In genomic region chr1:59204489-59204888, GRCm38 (mm10) we compare ENCODE assay signal across 26 mouse cellular contexts. TPM values are rescaled to one million over a fixed set of nuclear protein-coding genes. Genes with fewer than 3 reads are reported as not detected.
"Had no signal": no experiment of that assay in that cellular context is flagged by ENCODE, and none has a peak within 500 bp of the region (broad histone marks: within the 10 kb centered on the region; RNA-seq: fewer than 3 reads in every experiment).

No protein-coding gene starts in this region.

- H3K27me3 ChIP-seq: embryonic facial prominence, embryonic 12.5 days; embryonic facial prominence, embryonic 13.5 days; embryonic facial prominence, embryonic 15.5 days; forebrain, embryonic 12.5 days; forebrain, embryonic 13.5 days; forebrain, embryonic 15.5 days had no signal

- H3K4me2 ChIP-seq: embryonic facial prominence, embryonic 12.5 days; embryonic facial prominence, embryonic 13.5 days; embryonic facial prominence, embryonic 15.5 days; forebrain, embryonic 12.5 days; forebrain, embryonic 13.5 days; forebrain, embryonic 15.5 days had no signal

- H3K9me3 ChIP-seq: embryonic facial prominence, embryonic 10.5 days; embryonic facial prominence, embryonic 12.5 days; embryonic facial prominence, embryonic 13.5 days; embryonic facial prominence, embryonic 15.5 days; forebrain, embryonic 10.5 days; forebrain, embryonic 12.5 days; forebrain, embryonic 13.5 days; forebrain, embryonic 15.5 days; heart, embryonic 10.5 days had no signal

- H3K27ac ChIP-seq: embryonic facial prominence, embryonic 10.5 days; embryonic facial prominence, embryonic 12.5 days; embryonic facial prominence, embryonic 13.5 days; embryonic facial prominence, embryonic 15.5 days; forebrain, embryonic 10.5 days; forebrain, embryonic 12.5 days; forebrain, embryonic 13.5 days; forebrain, embryonic 15.5 days; gastrocnemius, adult 2 months; heart, adult 2 months; heart, embryonic 10.5 days had no signal

- H3K9ac ChIP-seq: embryonic facial prominence, embryonic 12.5 days; embryonic facial prominence, embryonic 13.5 days; embryonic facial prominence, embryonic 15.5 days; forebrain, embryonic 12.5 days; forebrain, embryonic 13.5 days; forebrain, embryonic 15.5 days; forebrain, postnatal 0 days had no signal

- DNase-seq: cerebellum, adult 9-11 months; cerebellum, postnatal 10 days; cerebellum, postnatal 14 days; cerebellum, postnatal 36 days; embryo, embryonic 11 days; forebrain, postnatal 0 days; gastrocnemius, adult 2 months; gastrocnemius, postnatal 10 days; gastrocnemius, postnatal 14 days; gastrocnemius, postnatal 25 days; gastrocnemius, postnatal 36 days; heart, adult 18-20 months; heart, adult 2 months had no signal

- H3K4me1 ChIP-seq: embryonic facial prominence, embryonic 10.5 days; embryonic facial prominence, embryonic 12.5 days; embryonic facial prominence, embryonic 13.5 days; embryonic facial prominence, embryonic 15.5 days; forebrain, embryonic 10.5 days; forebrain, embryonic 12.5 days; forebrain, embryonic 13.5 days; forebrain, embryonic 15.5 days; heart, embryonic 10.5 days had no signal

- H3K4me3 ChIP-seq: embryonic facial prominence, embryonic 10.5 days; embryonic facial prominence, embryonic 12.5 days; embryonic facial prominence, embryonic 13.5 days; embryonic facial prominence, embryonic 15.5 days; erythroblast, embryonic 14.5 days; forebrain, embryonic 10.5 days; forebrain, embryonic 12.5 days; forebrain, embryonic 13.5 days; forebrain, embryonic 15.5 days; gastrocnemius, adult 2 months; heart, adult 2 months; heart, embryonic 10.5 days had no signal

RNA-seq across cellular contexts. Expression of gene Mpp4, which starts 41.3 kb away (rescaled TPM):
- total RNA-seq: gastrocnemius, postnatal 14 days; heart, adult 2 months had no signal

RNA-seq across cellular contexts. Expression of gene Cdk15, which starts 52.2 kb away (rescaled TPM):
- total RNA-seq: common myeloid progenitor, adult 5-6 weeks; gastrocnemius, postnatal 36 days; granulocyte monocyte progenitor cell, adult 5-6 weeks; heart, adult 18-20 months; heart, adult 8-10 months had no signal
- polyA plus RNA-seq: erythroblast, embryonic 14.5 days; heart, adult 2 months had no signal
